Mouse (Mus musculus) CH12.LX (cell line): Measurements from ENCODE around the gene Npepps. TPM values are rescaled to one million over a fixed set of nuclear protein-coding genes. Genes with fewer than 3 reads are reported as not detected.

ENCODE experiments used
- DNase-seq: peaks from one replicate; pipeline ENCODE4 v3.0.0-alpha.2; 2013; ENCODE audit errors: extremely low read depth
- H3K27ac ChIP-seq: 2 replicates; pipeline ENCODE4 v1.5.1; 2012; ENCODE audit warnings: low read depth, mild to moderate bottlenecking, control low read depth, moderate library complexity; ENCODE audit not compliant: insufficient read depth
- H3K27me3 ChIP-seq: replicated peaks from 2 replicates; pipeline ENCODE3; 2012; ENCODE audit warnings: inconsistent platforms
- H3K36me3 ChIP-seq, 2 experiments: replicated peaks in 1 of 2; 2 replicates each; pipeline versions ENCODE3 to v1.6.1; 2012; ENCODE audit warnings: inconsistent platforms in 1 of 2, low read length in 1 of 2, mild to moderate bottlenecking in 1 of 2, mixed read lengths in 1 of 2, moderate library complexity in 1 of 2; ENCODE audit not compliant: control insufficient read depth in 1 of 2, insufficient read depth in 1 of 2
- H3K4me1 ChIP-seq, 2 experiments: 2 replicates each; pipeline ENCODE4 v1.6.1; 2012; ENCODE audit warnings: inconsistent platforms in 1 of 2, moderate library complexity in 1 of 2; ENCODE audit not compliant: insufficient read depth in 2 of 2, control insufficient read depth in 1 of 2
- H3K4me2 ChIP-seq: 2 replicates; pipeline ENCODE4 v1.6.1; 2012; ENCODE audit warnings: low read depth, mild to moderate bottlenecking, control low read depth; ENCODE audit not compliant: poor library complexity, insufficient read depth, severe bottlenecking
- H3K4me3 ChIP-seq, 3 experiments: fragments of 150-350 bp in 1 of 3; sonication (generic) in 1 of 3; replicated peaks in 1 of 3; 2 replicates each; pipeline versions ENCODE3 to v1.5.1; 2011 to 2012; ENCODE audit warnings: low read depth in 2 of 3, low read length in 2 of 3, mild to moderate bottlenecking in 2 of 3, moderate library complexity in 2 of 3, control low read depth in 1 of 3, improper control_type of control experiment in 1 of 3, inconsistent platforms in 1 of 3, mixed read lengths in 1 of 3; ENCODE audit not compliant: poor library complexity in 1 of 3
- H3K79me2 ChIP-seq: replicated peaks from 2 replicates; pipeline ENCODE4 v1.6.1; 2012; ENCODE audit warnings: mild to moderate bottlenecking, moderate library complexity; ENCODE audit not compliant: control insufficient read depth, poor library complexity, insufficient read depth, severe bottlenecking; ENCODE audit errors: extremely low read depth
- H3K9ac ChIP-seq: 2 replicates; pipeline ENCODE4 v1.6.1; 2012; ENCODE audit warnings: low read depth, mild to moderate bottlenecking, control low read depth, moderate library complexity; ENCODE audit not compliant: insufficient read depth
- H3K9me3 ChIP-seq: replicated peaks from 2 replicates; pipeline ENCODE3; 2012; ENCODE audit warnings: low read length, inconsistent platforms, mixed read lengths
- BHLHE40 ChIP-seq: IDR thresholded peaks from 2 replicates; pipeline ENCODE4 v1.6.1; 2011; ENCODE audit warnings: mild to moderate bottlenecking, low read depth, low read length, improper control_type of control experiment
- CHD1 ChIP-seq: IDR thresholded peaks from 2 replicates; pipeline ENCODE4 v1.6.1; 2012; ENCODE audit warnings: low read depth, low read length, improper control_type of control experiment, inconsistent platforms
- CHD2 ChIP-seq: IDR thresholded peaks from 2 replicates; pipeline ENCODE4 v1.6.1; 2011; ENCODE audit warnings: low read length, improper control_type of control experiment
- CTCF ChIP-seq, 2 experiments: IDR thresholded peaks in 1 of 2; conservative IDR thresholded peaks in 1 of 2; 2 replicates each; pipeline ENCODE4 v1.5.1; 2011 to 2012; ENCODE audit warnings: low read depth in 2 of 2, low read length in 2 of 2, improper control_type of control experiment in 1 of 2, inconsistent platforms in 1 of 2, mild to moderate bottlenecking in 1 of 2, moderate library complexity in 1 of 2
- ELF1 ChIP-seq: IDR thresholded peaks from 2 replicates; pipeline ENCODE4 v1.6.1; 2014; ENCODE audit warnings: low read depth, mild to moderate bottlenecking, inconsistent platforms, low read length, improper control_type of control experiment
- GABPA ChIP-seq: IDR thresholded peaks from 2 replicates; pipeline ENCODE4 v1.6.1; 2012; ENCODE audit warnings: low read depth, low read length, improper control_type of control experiment, inconsistent platforms; ENCODE audit not compliant: insufficient replicate concordance
- HCFC1 ChIP-seq: IDR thresholded peaks from 2 replicates; pipeline ENCODE4 v1.6.1; 2012; ENCODE audit warnings: low read depth, mild to moderate bottlenecking, inconsistent platforms, low read length, improper control_type of control experiment
- IRF4 ChIP-seq: IDR thresholded peaks from 2 replicates; pipeline ENCODE4 v1.6.1; 2014; ENCODE audit warnings: low read depth, mild to moderate bottlenecking, inconsistent platforms, low read length, improper control_type of control experiment
- JUND ChIP-seq: conservative IDR thresholded peaks from 2 replicates; pipeline ENCODE4 v1.6.1; 2011; ENCODE audit warnings: low read depth, low read length, improper control_type of control experiment
- KAT2A ChIP-seq: IDR thresholded peaks from 2 replicates; pipeline ENCODE4 v1.6.1; 2012; ENCODE audit warnings: low read length, improper control_type of control experiment, inconsistent platforms; ENCODE audit not compliant: insufficient replicate concordance
- MAX ChIP-seq: IDR thresholded peaks from 2 replicates; pipeline ENCODE4 v1.6.1; 2011; ENCODE audit warnings: low read length, improper control_type of control experiment
- MAZ ChIP-seq: IDR thresholded peaks from 2 replicates; pipeline ENCODE4 v1.6.1; 2012; ENCODE audit warnings: low read depth, mild to moderate bottlenecking, inconsistent platforms, low read length, improper control_type of control experiment, moderate library complexity
- MEF2A ChIP-seq: IDR thresholded peaks from 2 replicates; pipeline ENCODE4 v1.6.1; 2014; ENCODE audit warnings: low read depth, mild to moderate bottlenecking, inconsistent platforms, low read length, improper control_type of control experiment, borderline replicate concordance
- MXI1 ChIP-seq: IDR thresholded peaks from 2 replicates; pipeline ENCODE4 v1.6.1; 2011; ENCODE audit warnings: mild to moderate bottlenecking, low read depth, low read length, improper control_type of control experiment
- MYC ChIP-seq: IDR thresholded peaks from 2 replicates; pipeline ENCODE4 v1.6.1; 2011; ENCODE audit warnings: low read depth, mild to moderate bottlenecking, improper control_type of control experiment, low read length
- NELFE ChIP-seq: IDR thresholded peaks from 2 replicates; pipeline ENCODE4 v1.6.1; 2011; ENCODE audit warnings: low read depth, low read length, improper control_type of control experiment
- NRF1 ChIP-seq: IDR thresholded peaks from 2 replicates; pipeline ENCODE4 v1.6.1; 2014; ENCODE audit warnings: low read depth, mild to moderate bottlenecking, inconsistent platforms, low read length, improper control_type of control experiment, moderate library complexity
- POLR2A ChIP-seq: IDR thresholded peaks from 2 replicates; pipeline ENCODE4 v1.6.1; 2011; ENCODE audit warnings: low read depth, mild to moderate bottlenecking, improper control_type of control experiment, low read length
- POLR2AphosphoS2 ChIP-seq: IDR thresholded peaks from 2 replicates; pipeline ENCODE4 v1.6.1; 2011; ENCODE audit warnings: low read depth, low read length, improper control_type of control experiment
- RCOR1 ChIP-seq: conservative IDR thresholded peaks from 2 replicates; pipeline ENCODE4 v1.6.1; 2012; ENCODE audit warnings: low read depth, mild to moderate bottlenecking, inconsistent platforms, low read length, improper control_type of control experiment
- SIN3A ChIP-seq: IDR thresholded peaks from 2 replicates; pipeline ENCODE4 v1.6.1; 2012; ENCODE audit warnings: low read length, improper control_type of control experiment, inconsistent platforms
- SMC3 ChIP-seq: IDR thresholded peaks from 2 replicates; pipeline ENCODE4 v1.6.1; 2011; ENCODE audit warnings: low read depth, low read length, improper control_type of control experiment
- TBP ChIP-seq: conservative IDR thresholded peaks from 2 replicates; pipeline ENCODE4 v1.6.1; 2011; ENCODE audit warnings: low read depth, low read length, improper control_type of control experiment
- TCF12 ChIP-seq: IDR thresholded peaks from 2 replicates; pipeline ENCODE4 v1.6.1; 2014; ENCODE audit warnings: low read depth, mild to moderate bottlenecking, inconsistent platforms, low read length, improper control_type of control experiment
- USF1 ChIP-seq: IDR thresholded peaks from 2 replicates; pipeline ENCODE4 v1.6.1; 2014; ENCODE audit warnings: low read depth, mild to moderate bottlenecking, inconsistent platforms, low read length, improper control_type of control experiment
- USF2 ChIP-seq: conservative IDR thresholded peaks from 2 replicates; pipeline ENCODE4 v1.6.1; 2011; ENCODE audit warnings: low read depth, low read length, improper control_type of control experiment
- ZC3H11A ChIP-seq: IDR thresholded peaks from 2 replicates; pipeline ENCODE4 v1.6.1; 2012; ENCODE audit warnings: low read depth, mild to moderate bottlenecking, inconsistent platforms, low read length, improper control_type of control experiment
- ZMIZ1 ChIP-seq: IDR thresholded peaks from 2 replicates; pipeline ENCODE4 v1.6.1; 2012; ENCODE audit warnings: low read depth, mild to moderate bottlenecking, inconsistent platforms, low read length, improper control_type of control experiment
- dilution Hi-C: fragments of 300-500 bp; cut with MboI; formaldehyde crosslinking; loops from 2 replicates; pipeline ENCODE4 v1.14.3; 2020; ENCODE audit warnings: low sequenced_read_pairs; ENCODE audit not compliant: extremely low pct_unique_long_range_greater_than_20kb, extremely low pct_ligation_motif_present
- in situ Hi-C: fragments of 300-500 bp; cut with MboI; formaldehyde crosslinking; loops from 3 replicates; pipeline ENCODE4 v1.14.3; 2019; ENCODE audit warnings: low sequenced_read_pairs, low pct_ligation_motif_present, low pct_unique_long_range_greater_than_20kb, mixed read lengths
- polyA plus RNA-seq: library from polyadenylated mRNA; unstranded; fragments of >175 nt; gene quantifications from 2 replicates; pipeline ENCODE4 v1.2.1, GENCODE M21; 2012; ENCODE audit warnings: low read depth; ENCODE audit not compliant: insufficient read length
- total RNA-seq, 2 experiments: library from RNA; depleted of rRNA; stranded (reverse); fragments of 300-350 nt in 1 of 2; fragments of >200 nt in 1 of 2; gene quantifications; 2 replicates each; pipeline ENCODE4 v1.2.3; 2012 to 2014

The Npepps gene
- total and polyA plus RNA-seq, 3 experiments: 29.8 to 50.8 (median 42.5) TPM

DNA sequence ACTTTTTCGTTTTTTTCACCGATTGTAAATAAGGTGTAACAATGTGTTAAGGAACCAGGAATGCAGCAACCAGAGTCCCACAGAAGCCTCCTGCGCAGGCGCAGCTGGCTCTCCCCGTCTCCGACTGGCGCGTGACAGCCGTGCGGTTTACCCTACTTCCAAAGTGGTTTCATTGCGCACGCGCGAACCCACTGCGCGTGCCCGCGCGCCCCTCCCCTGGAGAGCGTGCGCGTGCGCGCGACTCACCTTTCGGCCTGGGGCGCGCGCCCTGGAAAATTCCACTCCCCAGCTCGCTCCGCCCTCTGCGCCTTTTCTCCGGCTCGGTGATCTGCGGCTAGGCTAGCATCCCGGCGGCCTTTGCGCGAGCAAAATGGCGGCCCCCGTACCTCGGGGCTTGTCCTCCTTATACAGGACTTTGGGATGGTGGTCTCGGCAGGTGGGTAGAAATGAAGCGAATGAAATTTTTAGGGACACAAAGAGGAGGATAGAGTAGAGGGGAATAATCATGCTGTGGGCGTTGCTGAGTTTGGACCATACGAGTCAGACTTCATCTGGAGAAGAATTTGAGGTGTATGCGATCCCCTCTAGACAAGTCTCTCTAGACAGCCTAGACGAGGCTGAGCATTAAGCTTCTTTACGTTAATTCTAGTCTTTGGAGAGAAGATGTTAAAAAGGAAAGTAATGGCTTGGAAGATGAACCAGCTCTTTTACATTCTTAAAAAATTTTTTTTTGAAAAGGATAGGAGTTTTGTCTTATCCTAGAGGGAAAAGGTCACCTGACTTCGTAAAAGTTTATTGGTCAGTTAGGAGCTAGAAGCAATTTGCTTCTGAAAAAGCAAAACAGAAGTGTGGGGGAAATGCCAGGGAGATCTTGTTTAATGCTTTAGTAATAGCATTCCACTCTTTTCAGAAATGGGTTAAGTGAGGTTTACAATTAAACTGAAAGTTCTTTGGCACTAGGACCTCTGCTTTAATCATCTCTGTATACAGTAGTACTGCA lies 35.4 kb upstream of the Npepps start, which contains the start of gene Mrpl45:
Gene Mrpl45 (plus strand): TSS at position 213 of the 1,000 bp plus-strand sequence.
- dilution Hi-C loops: no loop called here
- H3K9me3 ChIP-seq: no peaks in the 10 kb centered on the region
- H3K4me2 ChIP-seq: peak within 1 kb of the TSS; percentile 95
- TF ChIP-seq IRF4 (peak; percentile 60; the same call in 1 of the 2 replicates), USF1 (peak; percentile 73), JUND (peak; percentile 21; the same call in 1 of the 2 replicates), NRF1 (peak; percentile 99), CTCF (conservative IDR thresholded peaks at IDR 0.05 in 1 of 2, IDR thresholded peaks at IDR 0.05 in 1 of 2; ENCODE audit: low read depth in 2 of 2, low read length in 2 of 2) (no peak), SIN3A (peak; percentile 90), BHLHE40 (peak; percentile 92), POLR2AphosphoS2 (peak; percentile 95), CHD2 (no peak), ZC3H11A (no peak), NELFE (peak; percentile 95), MYC (peak; percentile 88; the same call in 1 of the 2 replicates), USF2 (peak; percentile 30), ZMIZ1 (peak; percentile 92; the same call in 1 of the 2 replicates), MEF2A (peak; percentile 81), GABPA (no peak), MXI1 (peak; percentile 76), MAZ (peak; percentile 85; the same call in 1 of the 2 replicates), POLR2A (peak; percentile 99), SMC3 (no peak), KAT2A (peak; percentile 72; the same call in 1 of the 2 replicates), ELF1 (no peak; the same call in 1 of the 2 replicates), RCOR1 (peak; percentile 71; the same call in 1 of the 2 replicates), MAX (peak; percentile 84), HCFC1 (peak; percentile 85), CHD1 (peak; percentile 95), TBP (peak; percentile 71), TCF12 (peak; percentile 96)
- in situ Hi-C loops: no loop called here
- peaks cover 11% of the 10 kb centered on the region for H3K79me2 ChIP-seq
- peaks cover 2 to 25% of the 10 kb centered on the region in 2 experiments; a peak in 3 of 4 replicates for H3K4me1 ChIP-seq
- H3K4me3 ChIP-seq: peak within 1 kb of the TSS; percentile 70 to 83 (median 76)
- H3K27ac ChIP-seq: peak within 1 kb of the TSS; percentile 47; the same call in 1 of the 2 replicates
- no peaks in the 10 kb centered on the region for H3K27me3 ChIP-seq
- H3K9ac ChIP-seq: peak within 1 kb of the TSS; percentile 97
- H3K36me3 ChIP-seq: peaks cover 0 to 7% of the 10 kb centered on the region in 2 experiments
- peak; percentile 98 for DNase-seq
